Mouse (Mus musculus): ENCODE data around the gene Gpr155. TPM values are rescaled to one million over a fixed set of nuclear protein-coding genes. Genes with fewer than 3 reads are reported as not detected.

Gpr155 gene
- polyA plus RNA-seq, 1 experiment from 2014 or later, result 20.6 TPM

DNA sequence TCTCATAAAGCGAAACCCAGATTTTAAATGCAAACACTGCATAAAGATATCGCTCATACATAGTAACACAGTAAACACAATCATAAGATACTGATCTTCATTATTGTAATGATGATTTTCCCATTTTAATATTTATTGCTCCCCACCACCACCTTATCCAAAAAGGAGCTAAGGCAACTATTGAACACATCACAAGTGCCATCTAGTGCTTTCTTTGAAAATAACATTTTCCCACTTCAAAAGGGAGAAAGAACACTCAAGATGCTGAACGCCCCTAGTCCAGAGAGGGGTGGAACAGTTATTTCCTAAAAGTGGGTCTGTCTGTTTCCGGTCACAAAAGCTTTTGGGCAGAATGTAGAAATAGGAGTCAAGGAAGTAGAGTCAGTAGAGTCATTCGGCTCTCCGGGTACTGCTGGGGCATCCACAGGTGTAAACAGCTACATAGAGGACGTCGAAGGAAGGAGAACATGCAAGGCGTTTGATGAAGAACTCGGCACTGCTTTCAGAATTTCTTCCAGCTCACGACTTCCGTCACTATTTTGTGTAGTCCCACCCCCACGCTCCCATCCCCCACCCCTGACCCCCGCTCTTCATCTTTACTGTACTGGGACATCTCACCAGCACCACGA lies 17.1 kb upstream of the Gpr155 start:
- Histone ChIP-seq H3K4me3 (ENCODE audit: inconsistent target) (no peak overlapping the region), H3K79me2 (ENCODE audit: inconsistent target) (no peaks in the 10 kb centered on the region), H3K36me3 (ENCODE audit: inconsistent target) (no peaks in the 10 kb centered on the region), H3K27ac (no peak overlapping the region)
- 74% methylated on average over 13 of the region's 15 CpGs for WGBS (ENCODE audit: missing documents)

- Histone ChIP-seq H3K79me2 (ENCODE audit: inconsistent target) (no peaks in the 10 kb centered on the region), H3K27ac (no peak overlapping the region), H3K4me3 (ENCODE audit: inconsistent target) (no peak overlapping the region), H3K36me3 (ENCODE audit: inconsistent target) (no peaks in the 10 kb centered on the region)
- WGBS (ENCODE audit: missing documents), result 20% methylated on average over 1 of the region's 1 CpGs
Observed at GRCm38 (mm10) chr2:73401689-73402088, 15.3 kb upstream of the Gpr155 start.

DNA sequence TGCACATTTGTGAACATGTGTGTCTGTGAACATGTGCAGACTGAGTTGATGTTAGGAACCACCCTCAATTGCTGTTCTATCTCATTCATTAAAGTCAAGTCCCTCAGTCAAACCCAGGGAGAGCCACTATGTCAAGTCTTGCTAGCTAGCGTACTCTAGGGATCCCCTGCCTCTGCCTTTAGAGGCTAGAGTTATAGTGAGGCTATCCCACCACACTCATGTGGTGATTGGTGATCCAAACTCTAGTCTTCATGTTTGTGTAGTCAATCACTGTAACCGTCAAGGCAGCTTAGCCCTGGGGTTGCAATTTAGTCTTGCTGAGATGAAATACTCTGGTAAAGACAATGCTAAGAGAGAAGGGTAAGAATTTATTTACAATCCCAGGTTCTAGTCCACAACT lies 11.1 kb upstream of the Gpr155 start:
- H3K4me3 ChIP-seq (ENCODE audit: inconsistent target), result no peak overlapping the region
- WGBS (ENCODE audit: missing documents), result 100% methylated on average over 2 of the region's 2 CpGs
- H3K36me3 ChIP-seq (ENCODE audit: inconsistent target), result no peaks in the 10 kb centered on the region
- H3K27ac ChIP-seq, result no peak overlapping the region
- H3K79me2 ChIP-seq (ENCODE audit: inconsistent target), result no peaks in the 10 kb centered on the region

DNA sequence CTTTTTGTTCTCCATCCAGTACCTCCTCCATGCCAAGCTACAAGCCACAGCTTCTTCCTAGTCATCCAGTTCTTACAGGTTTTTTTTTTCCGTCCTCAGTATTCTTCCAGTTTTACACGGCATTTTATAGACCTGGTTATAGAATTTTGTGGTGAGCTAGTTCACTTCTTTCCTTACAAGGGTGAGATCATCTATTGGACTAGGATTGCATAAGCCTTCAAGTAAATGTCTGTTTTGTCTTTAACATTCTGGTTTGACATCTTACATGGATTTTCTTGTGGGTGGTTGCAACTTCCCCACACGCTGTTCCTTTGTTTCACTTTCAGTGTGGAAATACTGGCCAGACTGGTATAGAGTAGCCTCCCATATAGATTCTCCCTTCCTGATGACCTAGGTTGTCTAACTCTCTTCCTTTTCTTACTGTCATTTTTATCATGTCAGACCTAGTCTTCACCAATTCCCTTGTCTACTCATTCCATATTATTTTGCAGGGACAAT lies 10.5 kb upstream of the Gpr155 start:
- Histone ChIP-seq H3K36me3 (ENCODE audit: inconsistent target) (no peaks in the 10 kb centered on the region), H3K79me2 (ENCODE audit: inconsistent target) (no peaks in the 10 kb centered on the region), H3K27ac (peak overlapping the region; percentile 21; the same call in 1 of the 2 replicates), H3K4me3 (ENCODE audit: inconsistent target) (no peak overlapping the region)
- WGBS (ENCODE audit: missing documents), result 17% methylated on average over 3 of the region's 3 CpGs

GRCm38 (mm10) chr2:73395516-73395915 lies 9.1 kb upstream of the Gpr155 start:
- WGBS (ENCODE audit: missing documents), result 79% methylated on average over 8 of the region's 8 CpGs
- H3K36me3 ChIP-seq (ENCODE audit: inconsistent target), result no peaks in the 10 kb centered on the region
- no peaks in the 10 kb centered on the region for H3K79me2 ChIP-seq (ENCODE audit: inconsistent target)
- no peak overlapping the region for H3K27ac ChIP-seq
- H3K4me3 ChIP-seq (ENCODE audit: inconsistent target), result no peak overlapping the region

- Histone ChIP-seq H3K4me3 (ENCODE audit: inconsistent target) (no peak overlapping the region), H3K27ac (no peak overlapping the region), H3K79me2 (ENCODE audit: inconsistent target) (no peaks in the 10 kb centered on the region), H3K36me3 (ENCODE audit: inconsistent target) (no peaks in the 10 kb centered on the region)
- 95% methylated on average over 3 of the region's 3 CpGs for WGBS (ENCODE audit: missing documents)
Observed at GRCm38 (mm10) chr2:73394476-73394875, 8.1 kb upstream of the Gpr155 start.

DNA sequence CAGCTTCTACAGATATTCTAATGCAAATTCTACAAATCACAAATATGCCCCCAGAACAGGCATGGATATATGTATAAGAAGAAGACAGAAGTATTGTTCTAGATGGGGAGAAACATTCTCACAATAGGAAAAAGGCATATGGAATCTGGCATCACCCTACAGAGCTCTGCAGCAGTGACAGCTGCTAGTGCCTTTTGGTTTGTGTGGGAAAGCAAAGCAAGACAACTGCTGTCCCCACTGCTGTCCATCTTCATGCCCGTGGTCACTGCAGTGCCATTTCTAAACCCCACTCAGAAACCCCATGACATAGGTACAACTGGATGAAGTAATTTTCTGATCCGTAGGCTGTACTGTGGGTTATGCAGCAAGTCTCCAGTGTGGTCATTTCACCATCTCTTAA lies 6.4 kb upstream of the Gpr155 start:
- 83% methylated on average over 2 of the region's 2 CpGs for WGBS (ENCODE audit: missing documents)
- Histone ChIP-seq H3K4me3 (ENCODE audit: inconsistent target) (no peak overlapping the region), H3K27ac (no peak overlapping the region), H3K36me3 (ENCODE audit: inconsistent target) (no peaks in the 10 kb centered on the region), H3K79me2 (ENCODE audit: inconsistent target) (no peaks in the 10 kb centered on the region)

DNA sequence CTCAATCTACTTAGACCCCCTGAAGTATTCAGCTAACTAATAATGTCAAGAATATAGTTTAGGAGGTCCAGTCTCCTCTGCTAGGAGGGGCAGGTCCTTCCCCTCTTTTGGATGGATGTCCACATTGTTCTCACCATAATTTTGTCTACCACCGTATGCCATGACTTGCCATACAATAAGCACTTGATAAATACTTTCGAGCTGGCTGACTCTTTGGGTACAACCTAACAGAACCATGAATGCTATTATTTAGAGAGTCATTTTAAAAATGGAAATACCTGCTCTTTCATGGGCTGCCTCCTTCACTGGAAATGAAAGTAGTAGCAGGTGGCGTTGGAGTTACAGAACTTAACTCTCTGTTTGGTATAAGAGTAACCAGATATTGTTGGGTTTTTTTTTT lies 3.6 kb upstream of the Gpr155 start:
- Histone ChIP-seq H3K36me3 (ENCODE audit: inconsistent target) (no peaks in the 10 kb centered on the region), H3K4me3 (ENCODE audit: inconsistent target) (no peak overlapping the region), H3K27ac (no peak overlapping the region), H3K79me2 (ENCODE audit: inconsistent target) (no peaks in the 10 kb centered on the region; the same call in 1 of the 2 replicates)
- 86% methylated on average over 3 of the region's 3 CpGs for WGBS (ENCODE audit: missing documents)

- whole genome bisulfite sequencing (ENCODE audit: missing documents), result 100% methylated on average over 1 of the region's 1 CpGs
- Histone ChIP-seq H3K36me3 (ENCODE audit: inconsistent target) (no peaks in the 10 kb centered on the region), H3K27ac (no peak overlapping the region), H3K79me2 (ENCODE audit: inconsistent target) (peaks cover 21% of the 10 kb centered on the region), H3K4me3 (ENCODE audit: inconsistent target) (no peak overlapping the region)
Observed at GRCm38 (mm10) chr2:73387806-73388205, 1.4 kb upstream of the Gpr155 start.

DNA sequence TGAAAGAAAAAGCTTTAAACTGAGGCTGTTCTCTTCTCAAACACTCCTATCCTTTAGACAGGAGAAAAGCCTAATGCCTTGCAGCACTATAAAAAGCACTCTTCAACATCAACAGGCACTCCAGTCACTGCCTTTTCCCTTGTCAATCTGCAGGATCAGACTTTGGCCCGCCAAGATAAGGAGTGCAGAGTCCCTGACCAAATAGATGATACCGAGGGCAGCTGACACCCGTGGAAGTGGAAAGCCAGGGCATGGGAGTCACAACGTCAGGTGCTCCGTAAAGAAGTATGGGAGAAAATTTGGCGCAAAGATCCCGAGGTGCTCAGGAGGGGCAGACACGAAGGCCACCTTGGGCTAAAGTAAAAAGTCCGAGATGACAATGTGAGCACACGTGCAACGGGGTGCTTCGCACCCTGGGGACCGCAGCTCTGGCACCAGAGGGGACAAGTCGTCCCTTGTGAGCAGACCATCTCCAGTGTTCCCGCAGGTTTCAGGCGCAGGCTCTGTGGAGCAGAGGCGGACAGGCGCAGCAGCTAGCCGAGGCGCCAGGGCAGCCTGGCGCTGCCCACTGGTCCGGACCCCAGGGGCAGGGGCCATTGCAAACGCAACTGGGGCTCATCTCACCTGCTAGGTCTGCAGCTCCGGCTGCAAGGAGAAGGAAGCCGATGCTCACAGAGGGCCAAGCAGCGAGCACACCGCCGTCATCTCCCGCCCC lies 574 bp downstream of the Gpr155 start:
- Histone ChIP-seq H3K27ac (peak overlapping the region; percentile 21; the same call in 1 of the 2 replicates), H3K79me2 (ENCODE audit: inconsistent target) (peaks cover 22% of the 10 kb centered on the region)
- 3% methylated on average over 29 of the region's 29 CpGs for WGBS (ENCODE audit: missing documents)

DNA sequence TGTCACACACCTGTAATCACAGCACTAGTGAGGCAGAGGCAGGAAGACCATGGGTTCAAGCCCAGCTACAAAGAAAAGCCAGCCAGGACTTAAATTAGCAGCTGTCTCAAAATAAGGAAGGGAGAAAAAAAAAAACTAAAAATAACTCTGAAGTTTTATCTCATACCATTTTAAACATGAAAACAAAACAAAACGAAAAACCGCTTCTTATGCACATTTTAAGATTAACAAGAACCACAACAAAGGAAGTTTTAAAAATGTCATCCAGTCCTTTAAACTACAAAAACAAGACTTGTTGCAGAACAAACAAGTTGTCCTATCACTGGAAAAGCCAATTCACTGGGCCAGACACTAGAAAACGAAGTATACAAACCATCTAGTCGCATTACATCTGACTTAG lies 1.2 kb downstream of the Gpr155 start:
- WGBS (ENCODE audit: missing documents), result 67% methylated on average over 4 of the region's 4 CpGs
- Histone ChIP-seq H3K36me3 (ENCODE audit: inconsistent target) (peaks cover 24% of the 10 kb centered on the region), H3K27ac (peak overlapping the region; percentile 21; the same call in 1 of the 2 replicates), H3K79me2 (ENCODE audit: inconsistent target) (peaks cover 22% of the 10 kb centered on the region), H3K4me3 (ENCODE audit: inconsistent target) (peak overlapping the region; percentile 43)

More for the DNA sequence above, 574 bp downstream of the Gpr155 start:
- Histone ChIP-seq H3K4me3 (ENCODE audit: inconsistent target) (peak overlapping the region; percentile 43), H3K36me3 (ENCODE audit: inconsistent target) (peaks cover 18% of the 10 kb centered on the region)

DNA sequence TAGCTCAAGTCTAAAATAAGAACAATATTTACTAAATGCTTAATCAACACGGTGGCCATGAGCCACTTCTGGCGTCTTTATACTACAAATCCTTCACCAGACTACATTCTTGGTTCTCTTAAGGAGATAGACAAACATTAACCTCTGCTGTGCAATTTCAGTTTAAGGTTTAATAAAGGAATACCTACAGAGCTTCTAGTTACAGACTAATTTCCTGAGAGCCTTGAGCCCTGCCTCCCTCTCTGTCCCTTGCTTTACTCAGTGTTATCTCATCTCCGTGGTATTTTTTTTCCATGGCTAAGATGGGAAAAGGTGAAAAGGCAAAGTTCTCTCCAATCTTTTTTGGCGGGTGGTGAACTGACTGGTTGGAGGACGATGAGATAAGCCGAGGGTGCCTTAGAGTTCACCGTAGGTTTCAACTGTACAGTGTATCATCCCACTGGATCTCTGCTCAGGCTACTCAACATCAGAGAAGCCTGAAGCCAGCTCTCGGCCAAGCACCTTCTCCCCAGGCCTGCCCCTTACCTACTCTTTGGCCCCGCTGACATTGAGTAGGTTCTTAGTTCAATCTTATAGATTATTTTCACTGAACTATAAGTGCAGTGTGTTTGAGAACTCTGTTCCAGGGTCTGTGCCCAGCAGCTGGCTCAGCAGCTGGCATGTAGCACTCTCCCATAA lies 5.9 kb downstream of the Gpr155 start:
- no peak overlapping the region for H3K4me3 ChIP-seq (ENCODE audit: inconsistent target)
- WGBS (ENCODE audit: missing documents), result 90% methylated on average over 8 of the region's 9 CpGs

DNA sequence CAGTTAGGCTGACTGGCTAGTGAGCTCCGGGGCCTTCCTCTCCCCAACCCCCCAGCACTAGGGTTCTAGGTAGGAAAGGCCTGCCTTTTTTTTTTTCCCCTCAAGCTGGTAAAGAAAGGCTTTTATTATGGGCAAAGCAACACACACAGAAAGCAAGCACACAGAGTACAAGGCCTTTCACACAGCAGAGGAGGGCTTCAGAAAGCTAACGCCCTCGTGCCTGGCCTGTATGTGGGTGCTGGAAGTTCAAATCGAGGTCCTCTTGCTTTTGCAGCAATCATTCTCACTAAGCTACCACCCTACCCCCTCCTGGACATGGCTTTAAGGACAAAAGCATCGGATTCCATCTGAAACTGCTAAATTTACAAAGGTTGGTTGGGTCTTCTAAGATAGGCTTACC lies 6.7 kb downstream of the Gpr155 start:
- H3K79me2 ChIP-seq (ENCODE audit: inconsistent target), result peaks cover 19% of the 10 kb centered on the region
- H3K4me3 ChIP-seq (ENCODE audit: inconsistent target), result no peak overlapping the region
- 90% methylated on average over 5 of the region's 5 CpGs for WGBS (ENCODE audit: missing documents)
- peaks cover 45% of the 10 kb centered on the region for H3K36me3 ChIP-seq (ENCODE audit: inconsistent target)
- no peak overlapping the region for H3K27ac ChIP-seq

More for the DNA sequence above, 5.9 kb downstream of the Gpr155 start:
- H3K36me3 ChIP-seq (ENCODE audit: inconsistent target), result peaks cover 45% of the 10 kb centered on the region
- H3K79me2 ChIP-seq (ENCODE audit: inconsistent target), result peaks cover 22% of the 10 kb centered on the region
- H3K27ac ChIP-seq, result no peak overlapping the region

- WGBS (ENCODE audit: missing documents), result 99% methylated on average over 5 of the region's 5 CpGs
- Histone ChIP-seq H3K4me3 (ENCODE audit: inconsistent target) (no peak overlapping the region), H3K27ac (no peak overlapping the region), H3K79me2 (ENCODE audit: inconsistent target) (peaks cover 5% of the 10 kb centered on the region; the same call in 1 of the 2 replicates), H3K36me3 (ENCODE audit: inconsistent target) (peaks cover 45% of the 10 kb centered on the region)
Observed at GRCm38 (mm10) chr2:73378326-73378725, 8.0 kb downstream of the Gpr155 start.
